Mouse (Mus musculus) cerebellum, adult 11 months (tissue): Measurements from ENCODE around the gene Psmd6.

ENCODE experiments used
- DNase-seq: peaks from one replicate; pipeline ENCODE4 v3.0.0; 2022

The Psmd6 gene

GRCm38 (mm10) chr14:14120230-14121096 is at the start of gene Psmd6:
TSS of gene Psmd6 (minus strand) at chr14:14120984.
- peak; percentile 83 for DNase-seq

DNA sequence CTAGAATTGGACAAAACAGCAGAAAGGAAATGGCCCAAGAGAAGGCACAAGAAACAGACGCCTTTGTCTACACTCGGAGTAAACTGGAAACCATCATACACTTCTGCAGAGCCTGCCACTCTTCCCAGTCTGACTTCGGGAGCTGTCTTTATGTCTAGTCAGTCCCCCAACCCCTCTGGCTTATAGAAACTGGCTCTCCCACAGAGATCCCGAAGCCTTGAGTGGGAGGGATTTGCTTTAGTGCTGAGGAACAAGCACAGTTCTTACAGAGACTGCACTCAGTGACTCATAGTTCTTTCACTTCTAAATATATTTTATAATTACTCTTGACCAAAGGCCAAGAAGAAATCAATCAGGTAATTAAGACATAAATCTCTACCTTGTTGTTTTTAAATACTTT is 10.1 kb downstream of the Psmd6 start:
- no peak for DNase-seq

GRCm38 (mm10) chr14:14104930-14105318 is 15.9 kb downstream of the Psmd6 start:
- DNase-seq = no peak

DNA sequence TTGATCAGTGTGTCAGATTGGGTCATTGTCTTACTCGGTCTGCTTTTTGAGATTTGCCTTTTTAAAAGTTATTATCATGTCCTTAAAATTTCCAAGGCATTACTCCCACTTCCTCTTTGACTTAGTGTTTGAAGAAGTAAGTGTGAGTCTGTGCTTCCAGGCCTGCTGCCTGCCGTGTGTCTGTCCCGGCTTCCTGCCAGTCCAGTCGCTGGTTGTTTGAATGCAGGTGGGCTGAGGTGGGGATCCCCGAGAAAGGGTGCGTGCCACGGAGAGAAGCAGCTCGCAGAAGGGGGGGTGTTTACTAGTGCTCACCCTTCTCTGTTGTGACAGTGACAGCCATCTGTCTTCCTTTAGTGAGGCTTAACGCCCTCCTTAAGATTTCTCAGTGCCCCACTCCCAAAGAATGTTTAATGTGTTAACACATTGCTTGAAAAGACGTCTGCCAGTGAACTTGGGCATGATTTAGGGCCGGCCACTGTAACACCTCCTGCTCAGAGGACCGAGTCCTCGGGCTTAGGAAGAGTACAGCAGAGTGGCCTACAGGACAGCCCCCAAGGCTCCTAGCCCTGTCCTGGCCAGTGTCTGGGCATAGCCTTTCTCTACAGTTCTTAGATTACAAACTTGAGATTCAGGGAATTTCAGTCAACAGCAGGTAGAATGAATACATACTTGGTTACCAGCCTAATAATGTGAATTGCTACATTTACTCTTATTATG is 16.4 kb downstream of the Psmd6 start:
- DNase-seq = no peak

- DNase-seq = no peak
Measured at GRCm38 (mm10) chr14:14101296-14101695, 19.5 kb downstream of the Psmd6 start.

- DNase-seq = no peak
Measured at GRCm38 (mm10) chr14:14100773-14101280, 20.0 kb downstream of the Psmd6 start.

DNA sequence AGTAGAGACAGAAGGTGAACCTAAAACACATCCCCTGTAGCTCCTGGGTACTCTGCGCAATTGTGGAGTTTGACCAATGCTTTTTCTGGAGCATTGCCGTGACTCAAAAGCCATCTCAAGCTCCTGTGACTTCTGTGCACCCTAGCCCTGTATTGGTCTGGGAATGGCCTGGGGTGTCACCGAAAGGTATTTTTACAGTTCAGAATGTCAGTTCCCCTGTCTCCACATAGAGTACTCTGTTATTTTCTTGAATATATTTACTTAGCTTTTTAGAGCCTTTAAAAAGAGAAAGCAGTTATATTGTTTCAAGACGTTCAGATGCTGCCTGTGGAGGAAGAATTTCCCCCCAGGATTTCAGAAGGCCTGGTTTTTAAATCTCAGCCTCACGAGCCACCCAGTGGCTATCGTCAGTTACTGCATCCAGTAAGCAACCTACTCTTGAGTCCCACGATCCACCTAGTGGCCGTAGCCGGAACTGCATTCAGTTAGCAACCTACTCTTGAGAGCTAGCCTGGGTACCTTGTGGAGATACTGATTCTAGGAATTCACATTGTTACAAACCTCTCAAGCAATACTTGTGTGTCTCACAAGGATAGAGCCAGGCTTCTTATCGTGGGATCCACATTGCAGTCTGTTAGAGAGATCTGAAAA is 22.3 kb downstream of the Psmd6 start:
- DNase-seq = peak; percentile 85

DNA sequence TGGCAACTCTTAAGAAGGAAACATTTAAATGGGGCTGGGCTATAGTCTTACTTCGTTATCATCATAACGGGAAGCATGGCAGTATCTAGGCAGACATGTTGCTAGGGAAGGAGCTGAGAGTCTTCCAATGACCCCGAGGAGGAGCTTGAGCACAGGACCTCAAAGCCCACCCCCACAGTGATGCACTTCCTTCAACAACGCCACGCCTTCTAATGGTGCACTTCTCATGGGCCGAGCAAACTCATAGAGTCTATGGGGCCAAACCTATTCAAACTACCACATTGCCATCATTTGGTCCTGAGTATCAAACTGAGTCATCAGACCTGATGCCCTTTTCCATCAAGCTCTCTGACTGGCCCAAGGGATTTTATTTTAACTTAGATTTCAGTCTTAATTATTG is 30.2 kb downstream of the Psmd6 start:
- DNase-seq = no peak

DNA sequence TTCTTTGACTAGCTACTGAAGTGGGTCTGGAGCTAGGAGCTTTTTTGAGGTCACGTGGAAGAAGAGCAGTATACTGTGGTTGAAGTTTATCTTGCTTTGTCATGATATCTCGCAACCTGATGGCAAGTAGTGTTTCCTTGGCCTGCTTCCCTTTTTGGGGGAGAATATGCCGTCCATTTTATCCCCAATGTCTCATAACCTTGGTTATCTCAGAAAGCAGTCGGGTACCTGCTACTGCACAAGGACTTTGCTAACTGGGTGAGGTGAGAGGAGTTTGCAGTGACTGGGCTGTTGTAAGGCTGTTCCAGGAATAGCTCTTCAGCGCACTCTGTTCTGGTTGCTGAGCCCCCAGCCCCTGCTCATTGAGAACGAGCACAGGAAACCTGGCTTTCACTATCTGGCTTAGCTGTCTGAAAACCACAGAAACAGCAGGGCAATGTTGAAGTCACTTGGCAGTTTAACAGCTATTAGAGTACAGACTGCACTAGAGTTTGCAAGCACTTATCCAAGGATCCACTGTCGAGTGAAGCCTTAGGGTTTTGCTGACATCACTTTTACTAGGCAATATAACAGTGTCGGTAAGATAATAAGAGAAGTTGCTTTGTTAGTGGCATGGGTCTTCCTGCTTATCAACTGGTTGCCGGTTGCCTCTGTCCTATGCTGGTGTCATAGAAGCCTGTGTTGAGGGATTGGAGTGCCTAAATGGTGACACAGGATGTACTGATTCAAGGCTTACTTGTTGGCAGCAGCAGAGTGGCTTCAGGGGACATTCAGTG is 32.6 kb downstream of the Psmd6 start:
- DNase-seq = no peak

GRCm38 (mm10) chr14:14087348-14087747 is 33.4 kb downstream of the Psmd6 start:
- DNase-seq = no peak

- DNase-seq = no peak
Measured at GRCm38 (mm10) chr14:14086711-14087263, 34.0 kb downstream of the Psmd6 start.

- no peak for DNase-seq
Measured at GRCm38 (mm10) chr14:14083811-14084210, 37.0 kb downstream of the Psmd6 start.

DNA sequence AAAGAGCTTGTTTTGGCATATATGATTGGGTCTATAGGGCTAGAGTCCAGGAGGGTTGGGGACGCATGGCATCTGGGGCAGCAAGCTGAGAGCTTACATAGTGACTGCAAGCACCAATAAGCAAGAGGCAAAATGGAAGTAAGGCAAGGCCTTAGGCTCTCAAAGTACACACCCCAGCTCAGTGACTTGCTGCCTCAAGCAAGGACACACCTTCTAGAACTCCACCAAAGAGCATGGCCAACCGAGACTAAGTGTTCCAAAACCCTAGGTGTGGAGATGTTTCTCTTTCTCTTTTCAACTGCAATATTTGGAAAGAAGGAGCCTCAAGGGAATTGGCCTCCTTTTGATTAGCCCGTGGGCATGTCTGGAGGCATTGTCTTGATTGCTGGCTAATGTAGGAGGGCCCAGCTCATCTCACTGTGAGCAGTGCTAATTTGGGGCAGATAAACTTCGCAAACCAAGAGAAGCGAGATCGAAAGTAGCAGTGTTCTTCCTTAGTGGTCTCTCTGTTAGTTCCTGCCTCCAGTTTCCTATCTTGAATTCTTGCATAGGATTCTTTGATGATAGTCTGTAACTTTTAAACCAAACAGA is 40.1 kb downstream of the Psmd6 start:
- DNase-seq = no peak

- DNase-seq = no peak
Measured at GRCm38 (mm10) chr14:14071456-14071855, 49.3 kb downstream of the Psmd6 start.

DNA sequence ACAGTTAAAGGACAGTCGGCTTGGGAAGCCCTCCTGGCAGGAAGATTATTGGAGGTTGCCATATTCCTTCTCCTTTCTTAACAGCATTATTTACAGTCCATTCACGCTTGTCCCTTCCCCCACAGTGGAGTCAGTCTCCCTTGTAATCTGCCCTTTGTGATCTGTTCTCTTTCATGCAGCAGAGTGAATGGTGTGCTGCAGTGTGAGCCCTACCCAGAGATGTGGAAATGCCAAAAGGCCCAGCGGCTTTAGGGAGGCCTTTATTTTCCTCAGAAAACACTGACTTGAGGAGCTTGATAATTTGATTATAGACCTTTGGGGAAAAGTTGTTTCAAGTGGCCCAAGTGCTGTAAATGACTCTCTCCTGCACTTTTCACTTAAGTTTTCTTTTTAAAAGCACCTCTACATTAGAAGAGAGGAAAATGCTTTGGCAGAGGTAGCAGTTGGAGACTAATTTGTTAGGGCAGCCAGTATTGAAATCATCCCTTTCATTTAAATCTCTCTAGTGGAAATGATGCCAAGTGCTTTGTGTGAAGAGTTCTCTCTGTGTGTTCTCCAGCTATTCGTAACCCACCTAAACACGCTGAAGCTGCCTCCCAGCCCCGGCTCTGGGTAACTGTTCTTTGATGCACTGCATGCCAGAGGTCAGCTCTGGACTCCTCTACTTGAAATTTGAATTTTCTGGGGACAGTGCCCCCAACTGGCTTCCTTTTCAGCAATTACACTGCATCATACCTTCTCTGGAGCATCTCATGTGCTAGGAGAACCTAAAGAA is 50.1 kb downstream of the Psmd6 start:
- DNase-seq = no peak

DNA sequence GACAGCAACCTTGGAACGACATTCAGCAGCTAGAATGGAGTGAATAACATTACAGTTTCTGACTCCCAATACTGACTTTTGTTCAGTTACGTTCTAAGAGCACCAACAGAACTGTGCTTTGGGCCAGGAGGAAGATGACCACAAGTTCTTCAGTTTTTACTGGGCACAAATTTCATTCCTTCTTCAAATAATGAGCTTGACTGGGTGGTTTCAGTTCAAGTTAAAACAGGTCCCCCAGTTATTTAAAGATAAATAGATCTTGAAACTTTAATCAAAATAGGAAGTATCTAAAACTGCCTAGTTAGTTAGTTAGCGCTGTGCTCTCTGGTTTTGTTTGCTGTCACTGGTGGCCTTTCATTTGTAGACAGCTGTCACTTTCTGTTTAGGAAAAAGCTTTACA is 52.2 kb downstream of the Psmd6 start:
- DNase-seq = no peak

- peak; percentile 46 for DNase-seq
Measured at GRCm38 (mm10) chr14:14067648-14068472, 52.9 kb downstream of the Psmd6 start.

DNA sequence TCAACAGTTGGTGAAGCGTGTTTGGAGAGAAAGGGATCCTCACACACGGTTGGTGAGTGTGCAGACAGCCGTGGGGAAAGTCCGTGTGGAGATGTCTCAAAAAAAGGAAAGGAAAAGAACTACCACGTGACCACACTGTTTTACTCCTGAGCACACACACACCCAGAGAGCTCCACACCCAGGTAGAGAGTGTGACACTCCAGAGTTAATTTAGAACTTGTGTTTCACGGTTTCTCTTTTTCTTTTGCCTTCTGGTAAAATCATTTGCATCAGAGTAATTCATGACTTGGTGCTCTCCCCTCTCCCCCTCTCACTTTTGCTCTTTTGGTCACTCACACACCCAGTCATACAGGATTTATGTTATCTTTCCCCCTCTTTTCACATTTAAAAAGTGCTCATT is 54.5 kb downstream of the Psmd6 start:
- no peak for DNase-seq

DNA sequence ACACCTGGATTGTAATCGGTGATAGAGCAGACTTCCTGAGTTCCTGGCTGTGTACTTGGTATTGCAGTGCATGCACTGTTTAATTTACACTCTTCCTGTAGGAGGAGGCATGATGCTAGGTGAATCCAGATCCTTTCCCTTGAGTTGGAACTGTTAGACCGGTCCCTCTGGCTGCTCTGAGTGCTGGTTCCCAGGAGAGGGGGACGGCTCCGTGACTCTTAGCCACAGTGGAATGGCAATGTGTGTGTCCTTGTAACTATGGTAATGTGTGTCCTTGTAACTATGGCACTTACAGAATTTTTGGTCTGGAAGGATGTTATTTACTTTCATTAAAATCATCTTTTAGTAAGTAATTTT is 55.7 kb downstream of the Psmd6 start:
- DNase-seq = no peak

DNA sequence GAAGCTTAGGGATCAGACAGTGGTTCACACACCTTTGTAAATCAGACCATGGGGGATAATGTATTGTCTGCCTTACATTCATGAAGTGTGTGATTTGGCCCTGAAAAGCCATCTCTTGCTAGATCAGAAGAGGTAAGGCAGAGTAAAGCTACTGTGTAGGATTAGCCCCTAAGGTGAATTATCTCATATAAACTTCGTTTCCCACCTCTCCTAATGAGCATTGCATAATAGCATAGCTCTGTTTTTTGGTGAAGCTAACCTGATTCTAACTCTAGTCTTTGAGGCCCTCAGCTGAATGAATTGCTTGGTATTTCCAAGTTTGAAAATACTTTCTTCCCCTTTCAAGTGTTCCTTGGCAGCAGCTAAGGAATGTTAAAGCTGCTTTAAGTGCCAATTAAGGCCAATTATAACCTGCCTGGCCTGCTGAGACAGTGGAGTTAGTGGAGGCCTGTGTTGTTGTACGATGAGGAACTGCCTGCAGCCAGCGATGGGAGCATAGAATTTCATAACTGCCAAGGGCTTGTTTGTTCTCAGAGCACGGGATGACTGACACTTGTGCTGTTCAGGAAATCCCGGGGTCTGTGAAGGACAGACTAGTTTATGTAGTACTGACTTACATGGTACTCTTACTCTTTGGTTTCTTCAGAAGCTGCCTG is 56.2 kb downstream of the Psmd6 start:
- no peak for DNase-seq
